Mouse (Mus musculus) layer of hippocampus, postnatal 14 days (tissue): ENCODE measurements at regions not wholly inside any gene's neighbourhood (a gene's known extent, or its start where the extent isn't known, plus 50 kb on each side); places are given as distances from the start of the nearest gene placed in this dataset.

Experiments
- DNase-seq, 2 experiments: peaks; one replicate each; pipeline ENCODE4 v3.0.0; 2021 to 2022; ENCODE audit warnings: low spot score in 2 of 2, mixed read lengths in 1 of 2

DNA sequence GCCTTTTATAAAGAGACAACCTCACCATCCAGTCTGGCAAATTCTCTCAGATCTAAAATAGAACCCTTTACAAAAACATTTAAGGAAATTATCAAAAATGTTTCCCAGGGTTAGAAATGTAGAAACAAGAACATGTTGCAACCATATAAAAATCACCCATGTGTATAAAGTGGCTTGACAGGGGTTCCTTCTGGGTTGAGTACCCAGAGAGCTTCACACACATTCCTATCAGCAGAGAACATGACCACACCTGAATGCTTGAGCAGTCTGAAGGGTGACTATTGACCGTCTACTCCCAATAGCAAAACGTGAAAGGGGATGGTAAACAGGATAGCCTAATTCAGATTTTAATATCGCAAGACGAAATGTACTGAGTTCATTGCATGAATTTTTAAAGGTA, 57.8 kb upstream of the Zfand5 start:
- DNase-seq, result no peak

DNA sequence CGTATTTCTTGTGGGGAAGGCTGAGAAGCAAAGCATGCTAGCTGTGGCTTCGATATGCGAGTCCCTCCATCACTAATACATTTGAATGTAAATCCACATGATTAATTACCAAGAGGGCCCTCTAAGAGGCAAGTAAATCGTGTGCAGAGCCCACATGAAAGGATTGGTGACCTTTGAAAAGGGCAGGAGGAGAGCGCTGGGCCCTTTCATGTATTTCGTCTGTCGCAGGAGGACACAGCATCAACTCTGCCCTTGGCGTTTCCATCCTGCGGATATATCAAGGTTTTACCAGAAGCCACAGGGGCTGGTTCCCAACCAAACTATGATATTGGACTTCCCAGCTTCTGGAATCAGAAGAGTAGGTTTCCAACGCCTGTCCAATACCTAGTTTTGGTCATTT, 78.6 kb upstream of the Zfand5 start:
- DNase-seq, result no peak

DNA sequence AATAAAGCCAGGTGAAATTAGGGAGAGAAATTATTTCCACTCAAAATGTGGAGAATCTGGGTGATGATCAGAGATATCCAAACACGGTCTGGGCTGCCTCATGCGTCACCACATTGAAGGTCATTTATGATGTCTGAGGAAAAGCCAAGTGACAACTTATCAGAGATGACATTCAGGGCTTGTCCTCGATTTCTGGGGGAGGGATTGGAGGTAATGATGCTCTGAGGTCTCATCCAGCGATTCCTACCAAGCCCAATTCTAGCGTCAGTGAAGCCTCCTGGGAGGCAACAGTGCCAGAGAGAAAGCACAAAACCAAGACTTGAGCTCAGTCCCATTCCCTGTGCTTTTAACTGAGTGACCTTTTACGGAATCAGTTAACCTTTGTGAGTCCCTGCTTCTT, 79.5 kb upstream of the Zfand5 start:
- no peak for DNase-seq

DNA sequence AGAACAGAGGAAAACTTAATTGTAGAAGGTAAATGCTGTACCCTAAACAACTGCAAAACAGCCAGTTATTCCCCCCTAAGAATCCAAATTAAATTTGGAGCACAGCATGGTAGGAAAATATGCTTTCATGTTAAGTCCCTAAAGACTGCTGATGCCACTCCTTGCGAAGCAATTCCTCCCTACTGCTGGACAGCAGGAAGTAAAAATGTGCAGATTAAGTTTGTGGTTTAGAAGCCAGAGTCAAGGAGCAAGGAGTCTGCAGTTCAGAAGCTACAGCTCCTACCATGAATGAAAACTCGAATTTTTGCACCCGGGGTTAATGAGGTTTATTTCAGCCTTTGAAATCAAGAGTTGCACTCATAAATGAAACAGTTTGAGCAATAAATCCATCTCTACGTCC, 82.9 kb upstream of the Zfand5 start:
- DNase-seq, result no peak

DNA sequence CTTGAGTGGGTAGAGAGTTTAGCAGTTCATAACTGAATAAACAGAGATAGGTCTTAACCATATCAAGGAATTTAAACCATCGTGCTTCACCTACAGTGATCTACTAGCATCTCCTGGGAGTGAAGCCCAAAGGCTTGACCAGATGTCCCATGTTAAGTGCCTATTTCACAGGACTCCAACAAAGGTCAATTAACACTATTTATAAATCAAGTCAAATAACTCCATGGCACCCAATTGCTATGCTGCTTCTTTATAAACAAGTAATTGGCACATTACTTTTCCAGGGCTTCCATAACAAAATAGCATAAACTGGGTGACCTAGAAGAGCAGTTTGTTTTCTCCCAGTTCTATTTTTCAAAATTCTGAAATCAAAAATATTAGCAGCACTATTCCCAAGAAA, 85.4 kb upstream of the Zfand5 start:
- DNase-seq, result no peak

DNA sequence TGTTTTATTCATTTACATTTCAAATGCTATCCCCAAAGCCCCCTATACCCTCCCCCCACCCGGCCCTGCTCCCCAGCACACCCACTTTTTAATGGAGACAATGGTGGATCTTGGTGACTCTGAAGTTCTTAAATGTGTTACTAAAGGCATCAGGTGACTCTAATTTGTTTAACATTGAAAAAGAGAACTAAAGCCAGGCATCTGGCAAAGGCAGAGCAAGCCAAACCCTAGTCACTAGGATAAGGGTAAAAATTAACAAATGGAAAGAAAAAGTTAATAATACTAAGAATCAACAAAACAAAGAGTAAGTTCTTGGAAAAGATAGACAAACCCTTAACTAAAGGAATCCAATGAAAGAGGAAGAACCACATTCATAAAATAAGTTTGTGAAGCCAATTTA, 86.1 kb upstream of the Zfand5 start:
- no peak for DNase-seq

DNA sequence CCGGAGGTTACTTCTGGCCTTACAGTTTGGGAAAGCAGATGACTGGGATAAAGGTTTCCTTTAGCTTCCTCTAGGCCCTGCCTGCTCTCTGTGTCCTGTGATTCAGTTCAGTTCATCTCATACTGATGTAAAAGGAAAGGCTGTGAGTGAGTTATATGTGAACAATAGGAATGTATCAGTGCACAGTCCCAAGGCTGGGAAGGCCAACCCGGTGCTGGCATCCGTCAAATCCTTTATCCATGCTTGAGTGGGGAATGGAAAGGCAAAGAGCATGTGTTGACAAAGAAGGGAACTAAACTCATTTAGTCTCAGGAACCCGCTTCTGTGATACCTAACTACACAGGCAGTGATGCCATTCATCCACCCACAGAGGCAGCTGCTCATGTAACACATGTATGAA, 89.0 kb upstream of the Zfand5 start:
- no peak for DNase-seq

DNA sequence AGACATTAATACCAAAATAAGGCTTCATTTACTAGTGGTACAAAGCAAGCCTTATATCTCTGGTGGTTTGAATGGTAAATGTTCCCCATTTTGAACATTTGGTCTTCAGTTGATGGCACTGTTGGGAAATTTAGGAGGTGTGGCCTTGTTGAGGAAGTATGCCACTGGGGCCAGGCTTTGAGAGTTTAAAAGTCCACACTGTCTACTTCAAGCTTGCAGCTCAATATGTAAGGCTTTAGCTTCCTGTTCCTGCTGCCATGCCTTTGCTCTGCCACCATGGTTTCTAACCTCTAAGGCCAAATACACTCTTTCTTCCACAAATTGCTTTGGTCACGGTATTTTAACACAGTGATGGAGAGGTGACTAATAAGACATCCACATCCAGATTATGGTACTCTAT, 92.2 kb upstream of the Zfand5 start:
- no peak for DNase-seq

DNA sequence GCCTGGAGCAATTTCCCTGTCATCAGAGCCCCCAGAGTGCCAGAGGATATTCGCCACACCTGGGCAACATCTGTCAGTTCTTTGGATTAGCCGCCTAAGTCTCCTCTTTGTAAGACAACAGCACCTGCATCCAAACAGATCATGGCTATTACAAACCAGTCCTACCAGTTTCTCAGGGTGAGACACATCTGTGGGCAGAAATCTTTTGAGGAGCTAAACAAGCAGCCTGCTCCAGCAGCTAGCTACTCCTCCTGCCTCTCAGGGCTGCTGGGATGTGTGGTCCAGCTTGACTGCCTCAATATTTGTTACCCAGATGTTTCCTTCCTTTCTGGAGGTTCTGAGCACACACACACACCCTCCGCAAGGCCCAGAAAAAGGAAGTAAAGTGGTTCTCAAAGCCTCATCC, 96.6 kb upstream of the Zfand5 start:
- DNase-seq, result no peak

DNA sequence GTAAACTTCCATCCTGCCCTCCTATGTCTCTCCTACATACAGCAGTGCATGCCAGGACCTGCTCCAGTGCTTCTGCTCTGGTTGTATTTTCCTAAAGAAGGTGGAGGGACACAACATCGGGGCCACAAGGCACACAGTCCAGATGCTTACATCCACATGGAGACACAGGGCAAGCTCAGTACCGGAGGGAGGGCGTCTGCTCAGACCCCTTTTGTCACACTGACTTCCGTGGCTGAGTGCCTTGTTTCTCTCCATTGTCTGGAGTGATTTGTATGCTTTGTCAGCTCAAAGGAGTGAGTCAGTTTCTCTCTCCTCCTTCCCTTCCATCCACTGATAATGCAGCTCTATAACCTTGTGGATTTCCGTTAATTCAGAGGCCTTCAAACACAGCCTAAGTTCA, 97.4 kb upstream of the Zfand5 start:
- DNase-seq, result no peak

DNA sequence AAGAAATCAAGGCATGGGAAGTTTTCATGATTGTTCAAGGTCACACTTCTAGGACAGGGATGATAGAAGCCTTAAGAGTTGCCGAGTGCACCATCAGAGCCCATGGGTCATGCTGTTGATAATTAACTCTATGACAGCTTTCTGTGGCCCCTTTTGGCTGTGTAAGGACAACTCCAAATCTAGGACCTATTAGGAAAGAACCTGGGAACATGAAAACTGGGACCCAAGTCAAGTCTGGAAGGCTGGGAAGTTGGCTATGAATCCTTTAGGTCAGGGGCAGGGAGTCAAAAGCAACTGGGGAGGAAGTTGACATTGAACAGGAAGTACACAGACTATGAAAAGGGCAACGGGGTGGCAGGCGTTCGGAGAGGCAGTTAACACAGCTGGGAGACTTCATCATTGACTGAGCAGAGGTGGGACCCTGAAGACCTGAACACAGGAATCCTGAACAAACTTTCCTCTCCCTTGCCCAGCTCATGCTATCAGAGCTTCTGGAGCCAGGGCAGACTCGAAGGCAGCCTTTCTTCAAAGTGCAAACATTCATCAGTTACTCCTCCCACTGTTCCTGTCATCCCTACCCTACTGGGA, 98.1 kb upstream of the Zfand5 start:
- DNase-seq, result no peak

DNA sequence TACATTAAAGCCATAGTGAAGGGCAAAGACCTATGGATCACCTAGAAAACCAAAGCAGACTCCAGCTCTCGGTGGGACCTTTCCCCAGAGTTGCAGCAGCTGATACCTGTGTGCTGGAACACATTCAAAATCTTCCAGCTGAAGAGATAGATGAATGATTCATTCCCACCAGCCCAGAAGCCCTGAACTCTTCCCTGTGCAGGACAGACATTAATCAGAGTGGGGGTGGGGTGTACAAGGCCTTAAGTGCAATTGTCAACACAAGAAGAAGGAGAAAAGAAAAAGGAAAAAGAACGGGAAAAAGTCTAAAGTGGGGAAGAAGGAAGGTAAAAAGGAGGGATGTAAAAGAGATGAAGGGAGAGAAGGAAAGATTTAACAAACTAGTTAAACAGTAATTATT, 100.9 kb upstream of the Zfand5 start:
- no peak for DNase-seq

DNA sequence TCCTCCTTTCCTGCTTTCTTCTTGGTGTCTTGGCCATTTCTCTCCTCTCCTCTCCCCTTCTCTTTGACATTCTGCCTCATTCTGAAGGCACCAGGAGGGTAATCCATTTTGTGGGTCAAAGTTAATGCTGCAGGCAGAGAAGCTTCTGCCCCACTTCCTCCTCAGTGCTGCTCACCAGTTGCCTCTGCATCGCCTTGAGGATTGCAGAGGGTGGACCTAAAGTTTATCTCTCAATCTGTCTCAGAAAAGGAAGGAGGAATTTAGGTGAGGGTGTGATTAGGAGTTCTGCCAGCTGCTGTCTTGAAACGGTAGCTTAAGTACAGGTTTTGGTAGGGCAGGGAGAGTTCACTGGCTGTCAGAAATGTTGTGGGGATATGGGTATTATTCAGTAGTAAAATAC, 101.3 kb upstream of the Zfand5 start:
- DNase-seq, result no peak

DNA sequence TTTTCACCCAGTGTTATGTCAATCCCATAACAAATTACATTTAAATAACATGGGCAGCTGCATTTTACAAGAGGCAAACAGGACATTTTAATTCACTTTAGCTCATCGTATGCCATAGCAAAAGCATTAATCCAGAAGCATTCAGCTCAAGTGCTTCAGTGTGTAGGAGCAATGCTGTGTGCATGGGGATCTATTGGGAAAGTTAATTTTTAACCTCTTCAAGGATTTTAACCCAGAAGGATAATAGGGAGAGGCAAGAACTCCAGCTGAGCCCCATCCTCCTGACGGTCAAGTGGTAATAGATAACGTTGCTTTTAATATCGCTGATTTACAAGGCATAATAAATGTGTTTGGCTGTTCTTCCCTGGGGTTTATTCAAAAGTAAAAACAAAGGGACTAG, 105.1 kb upstream of the Zfand5 start:
- no peak for DNase-seq

DNA sequence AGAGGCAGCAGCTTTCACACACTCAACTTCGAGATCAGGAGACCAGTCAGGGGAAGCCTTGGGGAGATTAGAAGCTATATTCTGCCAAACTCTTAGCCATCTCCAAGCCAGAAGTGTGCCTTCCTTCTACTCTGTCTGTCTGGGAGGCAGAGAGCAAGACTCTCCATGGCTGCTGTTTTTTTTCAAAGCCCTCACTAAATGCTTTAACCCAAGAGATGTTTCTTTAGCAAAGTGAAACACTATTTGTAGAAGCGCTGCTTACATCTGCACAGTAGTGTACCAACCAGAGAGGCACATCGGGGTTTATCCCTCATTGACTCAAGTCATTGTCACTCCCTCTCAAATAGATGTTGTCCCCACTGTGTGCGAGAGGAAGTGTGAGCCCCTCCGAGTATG, 105.6 kb upstream of the Zfand5 start:
- DNase-seq, result no peak

DNA sequence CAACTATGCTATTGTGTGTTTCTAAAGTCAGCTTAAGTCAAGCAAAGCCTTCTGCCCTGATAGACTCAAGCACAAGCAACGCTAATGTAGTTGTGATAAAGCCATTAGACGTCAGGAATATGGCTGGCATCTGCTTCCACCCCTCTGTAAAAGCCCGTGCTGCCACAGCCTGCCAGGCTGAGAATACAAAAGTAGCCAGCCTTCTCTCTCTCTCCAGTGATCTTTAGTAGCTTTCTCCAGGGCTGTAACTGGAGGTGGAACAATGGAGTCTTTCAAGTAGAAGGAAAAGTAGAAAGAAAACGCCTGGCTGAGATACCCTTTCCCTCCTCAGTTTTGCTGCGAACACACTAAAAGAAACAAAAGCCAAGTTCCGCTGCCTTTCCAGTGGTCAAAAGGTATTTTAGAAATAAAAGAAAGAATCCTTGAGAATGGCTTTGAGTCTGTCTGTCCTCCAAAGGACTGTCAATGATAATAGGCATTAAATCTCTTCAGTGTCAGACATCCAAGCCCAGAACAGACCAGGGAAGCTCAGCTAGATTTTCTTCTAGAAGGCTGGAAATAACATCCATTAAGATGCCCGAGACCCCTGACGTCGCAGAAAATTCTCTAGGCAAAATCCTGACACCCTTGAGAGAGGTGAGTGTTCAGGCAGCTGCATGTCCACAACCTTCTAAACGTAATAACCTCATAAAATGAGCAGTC, 106.2 kb upstream of the Zfand5 start:
- peak in 1 of 2 experiments; percentile 14 for DNase-seq

DNA sequence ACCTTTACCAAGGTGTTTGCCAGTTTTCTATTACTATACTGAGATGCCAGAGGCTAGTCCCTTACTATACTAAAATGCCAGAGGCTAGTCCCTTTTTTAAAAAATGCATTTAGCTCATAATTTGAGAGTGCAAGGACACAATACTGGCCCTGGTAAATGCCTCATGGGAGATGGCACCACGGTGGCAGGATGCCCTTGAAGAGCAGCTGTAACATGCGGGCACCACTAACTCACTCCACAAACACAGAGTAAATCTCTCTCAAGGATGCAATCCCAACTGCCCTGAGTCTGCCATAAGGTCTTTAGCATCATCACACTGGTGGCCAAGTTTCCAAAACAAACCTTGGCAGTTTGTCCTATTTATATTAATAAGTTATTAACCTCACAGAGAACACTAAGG, 108.1 kb upstream of the Zfand5 start:
- no peak for DNase-seq

DNA sequence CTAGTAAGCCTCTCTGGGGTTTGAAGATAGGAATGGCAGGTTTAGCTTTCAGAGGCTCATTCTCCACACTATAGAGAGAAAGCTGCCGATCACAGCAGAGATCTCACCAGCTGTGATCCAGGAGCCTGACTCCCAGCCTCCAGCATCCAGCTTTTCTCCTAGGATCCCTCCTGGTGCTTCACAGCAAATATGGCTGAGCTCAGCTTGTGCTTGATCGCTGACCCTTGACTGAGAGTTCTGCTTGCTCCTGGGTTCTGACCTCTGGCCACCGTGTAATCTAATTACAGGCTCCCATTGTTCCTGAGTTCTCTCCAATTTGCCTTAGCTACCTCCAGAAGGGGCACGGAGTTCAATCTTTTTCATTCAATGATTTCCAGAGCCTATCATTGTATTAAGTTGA, 111.1 kb upstream of the Zfand5 start:
- DNase-seq, result no peak

DNA sequence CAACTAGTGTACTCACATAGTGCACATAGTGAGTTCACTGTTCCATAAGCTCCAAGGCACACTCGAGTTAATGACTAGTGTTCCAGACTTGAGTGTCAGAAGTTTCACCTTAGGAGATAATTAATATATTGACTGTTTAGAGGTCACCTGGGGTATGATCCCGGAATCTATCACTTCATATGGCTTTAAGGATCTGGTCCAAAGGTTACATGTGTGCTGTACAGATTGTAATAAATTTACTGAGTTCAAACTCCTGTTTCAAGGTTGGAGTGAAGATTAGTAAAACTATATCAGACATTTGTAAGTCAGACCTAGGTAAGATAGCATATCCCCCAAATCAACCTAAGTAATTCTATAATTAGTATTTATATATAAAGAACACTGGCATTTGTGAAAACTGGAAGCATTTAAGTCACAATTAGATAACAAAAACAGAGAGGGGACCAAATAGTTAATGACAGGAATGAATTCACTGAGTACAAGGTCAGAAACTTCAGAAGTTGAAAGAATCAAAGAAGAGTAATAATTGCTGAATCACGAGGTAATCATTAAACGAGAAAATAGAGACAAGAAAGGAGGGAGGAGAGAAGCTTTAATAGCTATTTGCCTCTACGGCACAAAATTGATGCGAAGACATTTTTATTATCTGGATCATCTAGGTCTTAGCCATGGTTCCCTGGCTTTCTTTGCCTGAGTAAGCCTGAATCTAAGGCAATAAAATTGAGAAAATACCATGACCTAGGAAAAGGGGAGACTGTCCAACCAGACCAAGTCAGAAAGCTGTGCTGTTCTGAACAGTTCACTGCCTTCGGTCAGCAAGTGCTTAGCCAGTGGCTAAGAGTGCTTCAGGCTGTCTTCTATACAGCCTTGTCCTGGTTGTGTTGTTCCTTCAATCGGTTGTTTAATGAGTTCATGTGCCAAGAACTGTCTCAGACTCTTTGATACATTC, 112.6 kb upstream of the Zfand5 start:
- DNase-seq, result no peak

DNA sequence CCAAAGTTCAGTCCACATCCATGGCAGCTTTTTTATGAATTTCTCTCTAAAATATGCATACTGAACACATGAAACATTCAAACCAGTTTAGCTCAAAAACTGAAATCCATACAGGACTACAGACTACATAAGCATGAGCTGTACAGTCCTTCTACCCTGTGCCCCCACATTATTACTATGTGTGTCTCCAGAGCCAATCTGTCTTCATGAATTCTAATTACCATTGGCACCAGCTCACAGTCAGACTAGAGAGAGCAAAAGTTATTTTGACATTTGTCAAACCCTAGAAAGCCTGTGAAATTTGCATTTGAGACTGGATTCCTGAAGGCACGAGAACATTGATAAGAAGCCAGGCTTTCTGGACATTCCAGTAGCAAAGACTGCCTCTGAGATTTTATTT, 117.9 kb upstream of the Zfand5 start:
- no peak for DNase-seq

DNA sequence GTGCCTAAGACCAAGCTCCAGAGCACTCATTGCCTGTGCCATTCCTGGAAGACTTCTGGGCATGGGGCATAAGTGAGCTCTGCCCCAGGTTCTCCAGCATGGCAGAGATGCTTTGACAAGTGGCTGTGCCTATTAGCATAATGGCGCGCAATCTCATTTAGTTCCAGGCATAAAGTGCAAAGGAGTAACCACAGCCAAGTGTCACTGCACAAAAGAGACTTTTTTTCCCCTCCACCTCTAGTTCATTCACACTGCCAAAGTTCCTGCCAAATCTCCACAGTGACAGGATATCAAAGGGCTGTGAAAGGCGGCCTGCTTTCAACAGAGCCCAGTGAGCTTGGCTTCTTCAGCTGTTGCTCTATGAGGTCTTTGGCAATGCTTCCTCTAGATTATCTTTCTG, 120.1 kb upstream of the Zfand5 start:
- DNase-seq, result peak in 1 of 2 experiments; percentile 81

DNA sequence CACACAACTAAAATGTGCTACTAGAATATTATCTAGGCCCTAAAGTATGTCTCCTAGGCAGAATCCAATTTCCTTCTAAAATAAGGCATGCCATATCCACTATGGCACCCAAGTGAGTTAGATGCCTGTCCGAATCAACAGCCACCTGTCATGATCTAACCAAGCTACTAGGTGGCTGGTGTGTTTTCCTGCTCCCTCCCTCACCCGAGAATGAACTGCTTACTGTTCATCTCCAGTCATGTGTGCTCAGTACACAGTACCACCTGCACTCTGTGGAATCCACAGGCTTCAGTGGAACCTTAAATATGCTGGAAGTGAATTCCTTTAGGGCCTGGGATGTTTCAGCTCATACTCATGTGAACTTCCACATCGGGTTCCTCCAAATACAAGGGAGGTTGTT, 121.2 kb upstream of the Zfand5 start:
- DNase-seq, result no peak
